Mouse (Mus musculus) spleen, adult 2 months (tissue): ENCODE data around the gene Nabp2. TPM values are rescaled to one million over a fixed set of nuclear protein-coding genes. Genes with fewer than 3 reads are reported as not detected.

Experiments
- DNase-seq, 2 experiments: peaks; one replicate each; pipeline versions ENCODE4 v3.0.0 to v3.0.0-alpha.2; 2012 to 2021; ENCODE audit warnings: low spot score in 2 of 2, low read depth in 1 of 2
- H3K27ac ChIP-seq: fragments of 200-500 bp; 2 replicates; pipeline ENCODE4 v1.5.1; 2012; ENCODE audit warnings: low read length, inconsistent platforms; ENCODE audit not compliant: insufficient read depth
- H3K27me3 ChIP-seq: fragments of 200-500 bp; 2 replicates; pipeline ENCODE4 v1.6.1; 2012; ENCODE audit warnings: mild to moderate bottlenecking, moderate library complexity, low read length, inconsistent platforms; ENCODE audit not compliant: control insufficient read depth, insufficient read depth
- H3K36me3 ChIP-seq: fragments of 200-500 bp; 2 replicates; pipeline ENCODE4 v1.6.1; 2012; ENCODE audit warnings: mild to moderate bottlenecking, low read length, inconsistent platforms; ENCODE audit not compliant: control insufficient read depth, insufficient read depth
- H3K4me1 ChIP-seq: fragments of 200-500 bp; 2 replicates; pipeline ENCODE4 v1.6.1; 2011; ENCODE audit warnings: inconsistent platforms; ENCODE audit not compliant: control insufficient read depth, insufficient read depth, insufficient read length
- H3K4me3 ChIP-seq: fragments of 200-500 bp; 2 replicates; pipeline ENCODE4 v1.5.1; 2011; ENCODE audit warnings: mild to moderate bottlenecking, inconsistent platforms; ENCODE audit not compliant: insufficient read depth, insufficient read length; ENCODE audit errors: extremely low read depth
- CTCF ChIP-seq: fragments of 200-500 bp; IDR thresholded peaks from 2 replicates; pipeline ENCODE4 v1.5.1; 2011; ENCODE audit warnings: mild to moderate bottlenecking, inconsistent platforms; ENCODE audit not compliant: insufficient read depth, insufficient read length, insufficient replicate concordance; ENCODE audit errors: extremely low read depth
- POLR2A ChIP-seq: fragments of 200-500 bp; IDR thresholded peaks from 2 replicates; pipeline ENCODE4 v1.6.1; 2011; ENCODE audit warnings: low read depth, low read length, inconsistent platforms
- WGBS: fragments of 180-500 bp; shearing (Covaris S2); methylation state at CpG from one replicate; pipeline ENCODE4 v1.1.7; 2018; 5-methylcytosine and 5-hydroxymethylcytosine counted together
- polyA plus RNA-seq: library from polyadenylated mRNA; depleted of rRNA; stranded (reverse); fragments of >200 nt; gene quantifications from 2 replicates; pipeline ENCODE4 v1.2.3, GENCODE M21; 2012

The Nabp2 gene
- polyA plus RNA-seq, 1 experiment, result 19.8 TPM

DNA sequence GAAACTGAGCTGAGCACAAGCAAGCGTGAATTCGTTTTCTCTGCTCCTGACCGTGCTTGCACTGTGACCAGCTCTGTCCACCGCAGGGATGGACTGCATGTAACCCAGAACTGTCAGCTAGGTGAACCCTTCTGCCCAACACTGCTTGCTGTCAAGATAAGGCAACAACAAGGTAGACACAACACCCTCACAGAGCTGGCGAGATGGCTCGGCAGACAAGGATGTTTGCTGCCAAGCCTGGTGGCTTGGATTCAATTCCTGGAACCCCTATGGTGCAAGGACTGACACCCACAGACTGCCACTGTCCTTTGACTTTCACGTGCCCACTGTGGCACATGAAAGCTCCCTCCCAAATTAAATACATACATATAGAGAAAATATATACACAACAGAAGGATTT is 7.4 kb downstream of the Nabp2 start:
- Histone ChIP-seq H3K36me3 (peaks cover 2% of the 10 kb centered on the region; the same call in 1 of the 2 replicates), H3K27ac (no peak overlapping the region), H3K4me3 (no peak overlapping the region), H3K4me1 (peaks cover 4% of the 10 kb centered on the region), H3K27me3 (no peaks in the 10 kb centered on the region)
- 90% methylated on average over 7 of the region's 7 CpGs for WGBS
- no peak for TF ChIP-seq POLR2A
- TF ChIP-seq CTCF, result no peak
- no peak for DNase-seq

DNA sequence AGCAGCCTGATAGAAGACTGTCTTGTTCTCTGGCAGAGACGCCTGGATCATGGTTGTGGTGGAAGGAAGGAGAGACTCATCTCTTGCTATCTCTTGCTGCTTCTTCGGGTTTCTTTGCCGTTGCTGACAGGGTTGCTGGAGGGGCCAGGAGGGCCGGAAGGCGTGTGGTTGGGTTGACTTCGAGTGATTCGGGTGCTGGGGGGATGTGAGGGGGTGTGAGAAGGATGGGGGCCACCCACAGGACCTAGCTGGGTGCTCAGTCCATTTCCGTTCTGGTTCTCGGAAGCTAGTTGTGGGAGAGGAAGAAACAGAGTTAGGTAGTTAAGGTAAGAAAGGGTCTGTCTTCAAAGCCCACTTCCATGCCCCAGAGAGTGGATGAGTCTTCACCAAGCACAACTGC is 9.7 kb downstream of the Nabp2 start:
- Histone ChIP-seq H3K4me3 (no peak overlapping the region), H3K27ac (no peak overlapping the region), H3K4me1 (no peaks in the 10 kb centered on the region), H3K27me3 (no peaks in the 10 kb centered on the region), H3K36me3 (peaks cover 2% of the 10 kb centered on the region; the same call in 1 of the 2 replicates)
- DNase-seq, result no peak
- no peak for TF ChIP-seq CTCF
- no peak for TF ChIP-seq POLR2A
- 73% methylated on average over 9 of the region's 9 CpGs for WGBS

DNA sequence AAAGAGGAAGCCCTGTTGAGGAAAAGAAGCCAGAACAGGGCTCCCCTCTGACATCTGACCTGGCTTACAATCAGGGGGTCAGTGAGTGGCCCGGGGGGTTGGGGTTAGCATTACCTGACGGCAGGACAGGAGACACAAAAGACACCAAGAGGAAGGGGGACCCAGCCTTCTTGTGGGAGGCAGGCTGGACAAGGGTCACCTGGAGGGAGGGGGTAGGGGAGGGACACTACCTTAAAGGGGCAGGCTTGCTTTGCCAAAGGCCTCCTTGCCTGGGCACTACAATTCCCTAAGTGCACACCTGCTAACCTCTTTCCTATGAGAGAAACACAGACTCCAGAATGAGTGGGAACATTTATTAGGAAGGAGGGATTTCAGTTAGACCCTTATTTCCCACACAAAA is 10.2 kb downstream of the Nabp2 start, which contains the start of gene Slc39a5:
Gene Slc39a5, minus strand, starts transcription at position 174 of the 400 bp plus-strand sequence.
- no peak within 1 kb of the TSS for H3K27ac ChIP-seq
- H3K36me3 ChIP-seq, result peaks cover 2% of the 10 kb centered on the region; the same call in 1 of the 2 replicates
- no peak within 1 kb of the TSS for H3K4me3 ChIP-seq
- TF ChIP-seq CTCF (no peak), POLR2A (no peak)
- no peak for DNase-seq
- H3K4me1 ChIP-seq, result no peaks in the 10 kb centered on the region
- no peaks in the 10 kb centered on the region for H3K27me3 ChIP-seq
- WGBS, result 66% methylated on average over 2 of the region's 2 CpGs

GRCm38 (mm10) chr10:128400338-128400737 is 11.0 kb downstream of the Nabp2 start:
- Histone ChIP-seq H3K27ac (no peak overlapping the region), H3K27me3 (no peaks in the 10 kb centered on the region), H3K4me3 (no peak overlapping the region), H3K4me1 (no peaks in the 10 kb centered on the region), H3K36me3 (peaks cover 4% of the 10 kb centered on the region; the same call in 1 of the 2 replicates)
- TF ChIP-seq CTCF, result no peak
- TF ChIP-seq POLR2A, result no peak
- 78% methylated on average over 5 of the region's 5 CpGs for WGBS
- DNase-seq, result no peak

DNA sequence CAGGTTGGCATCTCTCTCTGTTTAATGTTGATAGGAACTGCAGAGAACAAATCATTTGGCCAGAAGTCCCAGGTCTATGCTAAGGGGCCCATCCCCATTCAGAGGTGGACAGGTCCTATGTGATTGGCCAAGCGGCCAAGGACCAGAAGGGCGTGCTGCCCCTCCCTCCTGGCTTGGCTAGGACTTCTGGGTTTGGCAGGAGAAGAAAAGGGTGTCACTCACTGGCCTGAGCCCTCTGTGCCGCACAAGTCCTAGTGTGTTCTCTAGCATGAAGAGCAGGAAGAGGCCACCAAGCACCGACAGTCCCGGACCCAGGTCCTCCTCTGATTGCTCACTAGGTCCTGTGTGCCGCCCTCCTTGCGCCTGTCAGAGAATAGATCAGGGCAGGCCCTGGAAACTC is 13.8 kb downstream of the Nabp2 start:
- 88% methylated on average over 7 of the region's 7 CpGs for WGBS
- Histone ChIP-seq H3K36me3 (peaks cover 14% of the 10 kb centered on the region), H3K4me1 (no peaks in the 10 kb centered on the region), H3K4me3 (no peak overlapping the region), H3K27me3 (no peaks in the 10 kb centered on the region), H3K27ac (no peak overlapping the region)
- TF ChIP-seq POLR2A (no peak), CTCF (no peak)
- no peak for DNase-seq

DNA sequence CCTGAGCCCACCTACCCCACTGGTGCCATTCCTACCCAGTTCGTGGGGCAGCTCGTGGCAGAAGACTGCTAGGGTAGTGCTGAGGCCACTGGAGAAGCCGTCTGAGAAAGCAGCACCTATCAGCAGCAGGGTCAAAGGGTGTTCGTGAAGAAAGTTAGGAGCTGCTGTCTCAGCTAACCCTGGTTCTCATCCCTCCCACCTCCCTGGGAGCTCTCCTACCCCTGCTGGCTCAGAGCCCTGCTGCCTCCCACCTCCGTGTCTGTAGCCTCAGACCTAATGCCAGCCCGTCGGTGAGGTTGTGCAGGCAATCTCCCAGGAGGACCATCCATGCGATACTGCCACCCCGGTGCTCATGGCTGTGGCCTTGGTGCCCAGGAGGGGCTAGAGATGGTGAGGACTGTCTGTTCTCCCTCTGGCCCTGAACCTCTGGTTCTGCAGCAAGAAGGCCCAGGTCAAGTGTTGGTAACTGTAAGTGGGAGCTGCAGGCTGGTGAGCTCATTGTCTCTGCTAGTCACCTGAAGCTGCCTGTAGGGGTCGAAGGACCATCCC is 14.5 kb downstream of the Nabp2 start:
- DNase-seq, result no peak
- Histone ChIP-seq H3K27ac (no peak overlapping the region), H3K36me3 (peaks cover 14% of the 10 kb centered on the region), H3K27me3 (no peaks in the 10 kb centered on the region), H3K4me1 (no peaks in the 10 kb centered on the region), H3K4me3 (no peak overlapping the region)
- TF ChIP-seq CTCF (no peak), POLR2A (no peak)
- WGBS, result 88% methylated on average over 10 of the region's 10 CpGs

DNA sequence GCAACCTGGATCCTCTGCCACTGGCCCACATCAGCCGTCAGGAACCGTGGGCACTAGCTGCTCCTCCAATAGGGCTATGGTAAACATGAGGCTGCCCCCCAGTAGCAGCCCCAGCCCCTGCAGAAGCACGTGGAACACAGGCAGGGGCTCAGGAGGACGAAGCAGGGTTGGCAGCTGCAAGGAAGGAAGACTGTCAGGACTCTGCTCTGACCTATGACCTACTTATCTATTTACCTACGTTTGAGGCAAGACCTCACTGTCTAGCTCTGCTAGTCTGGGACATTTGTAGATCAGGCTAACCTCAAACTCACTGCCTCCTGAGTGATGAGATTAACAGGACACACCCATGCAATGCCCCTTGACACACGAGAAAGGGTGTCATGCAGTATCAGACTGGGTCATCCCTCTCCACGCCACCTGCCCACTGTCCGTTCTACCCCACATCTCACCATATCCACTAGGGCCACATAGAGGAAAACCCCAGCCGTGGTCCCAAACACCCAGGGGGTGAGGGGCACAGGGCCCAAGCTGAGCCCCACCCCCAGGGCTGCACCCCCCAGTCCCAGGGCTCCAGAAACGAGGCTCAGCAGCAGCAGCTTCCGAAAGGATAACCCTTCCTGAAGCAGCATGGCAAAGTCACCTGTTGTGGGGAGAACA is 15.1 kb downstream of the Nabp2 start:
- H3K4me3 ChIP-seq, result no peak overlapping the region
- H3K4me1 ChIP-seq, result no peaks in the 10 kb centered on the region
- H3K27me3 ChIP-seq, result no peaks in the 10 kb centered on the region
- no peak for TF ChIP-seq POLR2A
- TF ChIP-seq CTCF, result no peak
- DNase-seq, result no peak
- 84% methylated on average over 11 of the region's 11 CpGs for WGBS
- H3K36me3 ChIP-seq, result peaks cover 15% of the 10 kb centered on the region
- H3K27ac ChIP-seq, result no peak overlapping the region
